Mouse (Mus musculus) liver, embryonic 14.5 days (tissue): ENCODE results near the gene Ambra1.

Source experiments
- CTCF ChIP-seq: IDR thresholded peaks from 2 replicates; pipeline ENCODE4 v1.5.1; 2016; ENCODE audit warnings: antibody characterized with exemption, low read depth, control low read depth
- EP300 ChIP-seq: IDR thresholded peaks from 2 replicates; pipeline ENCODE4 v1.6.1; 2016; ENCODE audit warnings: antibody characterized with exemption, low read depth

- no peak for TF ChIP-seq CTCF
- TF ChIP-seq EP300, result no peak
Measured at GRCm38 (mm10) chr2:91706456-91706855, 23.5 kb upstream of the Ambra1 start.
